Mouse (Mus musculus) MN1 (cell line): ENCODE results near the gene Ubxn4.
"Not testable (repeated sequence)": the region's sequence is repeated elsewhere in the genome, so short reads cannot be mapped to it uniquely, and the experiment has no call there.

Source experiments
- DNase-seq: peaks from one replicate; pipeline ENCODE4 v3.0.0-alpha.2; 2016; ENCODE audit warnings: low spot score

Gene Ubxn4

GRCm38 (mm10) chr1:128314665-128315064 lies 70.9 kb downstream of the Ubxn4 start:
- DNase-seq = no peak

GRCm38 (mm10) chr1:128319266-128319665 lies 75.5 kb downstream of the Ubxn4 start:
- not testable (repeated sequence) for DNase-seq

- no peak for DNase-seq
Observed at GRCm38 (mm10) chr1:128323026-128323643, 79.4 kb downstream of the Ubxn4 start.

- no peak for DNase-seq
Observed at GRCm38 (mm10) chr1:128324776-128325175, 81.0 kb downstream of the Ubxn4 start.

- DNase-seq = no peak
Observed at GRCm38 (mm10) chr1:128327165-128327564, 83.4 kb downstream of the Ubxn4 start.

- no peak for DNase-seq
Observed at GRCm38 (mm10) chr1:128328218-128328617, 84.5 kb downstream of the Ubxn4 start, which contains the start of gene Lct. Gene Lct (minus strand): TSS chr1:128328318.
